Mouse (Mus musculus) E14TG2a.4 (cell line): ENCODE results near the gene Nup133.

Source experiments
- CTCF ChIP-seq: conservative IDR thresholded peaks from 2 replicates; pipeline ENCODE4 v1.5.1; 2014; ENCODE audit warnings: low read length
- NANOG ChIP-seq: IDR thresholded peaks from 2 replicates; pipeline ENCODE4 v1.6.1; 2014; ENCODE audit warnings: borderline replicate concordance, low read length, mixed read lengths

GRCm38 (mm10) chr8:123914635-123915034, 34.4 kb downstream of the Nup133 start:
- TF ChIP-seq CTCF (no peak), NANOG (no peak)
